Mouse (Mus musculus) inflammation-experienced regulatory T-cells, adult 6 months (primary cell): Measurements from ENCODE around the gene 4932414N04Rik. TPM values are rescaled to one million over a fixed set of nuclear protein-coding genes. Genes with fewer than 3 reads are reported as not detected.
A peak's percentile ranks its signal among the peaks of the same experiment; 100 is the strongest.
"Not testable (repeated sequence)": the region's sequence is repeated elsewhere in the genome, so short reads cannot be mapped to it uniquely, and the experiment has no call there.

Source experiments
- ATAC-seq: one replicate; pipeline ENCODE4 v1.8.0; 2017
- polyA plus RNA-seq, 3 experiments: library from polyadenylated mRNA; unstranded; fragments of 100-300 nt; shearing (Covaris generic); gene quantifications; one replicate each; pipeline ENCODE4 v1.2.1; 2017

The 4932414N04Rik gene
- polyA plus RNA-seq, result not detected

DNA sequence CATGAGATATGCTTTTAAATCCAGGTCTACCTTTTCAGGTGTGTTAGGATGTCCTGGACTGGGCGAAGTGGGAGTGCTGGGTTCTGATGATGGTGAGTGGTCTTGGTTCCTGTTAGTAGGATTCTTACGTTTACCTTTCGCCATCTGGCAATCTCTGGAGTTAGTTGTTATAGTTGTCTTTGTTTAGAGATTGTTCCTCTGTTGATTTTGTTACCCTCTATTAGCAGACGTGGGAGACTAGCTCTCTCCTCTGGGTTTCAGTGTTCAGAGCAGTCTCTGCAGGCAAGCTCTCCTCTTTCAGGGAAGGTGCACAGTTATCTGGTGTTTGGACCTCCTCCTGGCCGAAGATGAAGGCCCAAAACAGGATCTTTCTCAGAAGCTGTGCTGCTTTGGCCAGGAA is at the start of gene 4932414N04Rik:
TSS of gene 4932414N04Rik (plus strand) at position 301 of the 400 bp plus-strand sequence.
- not testable (repeated sequence) for ATAC-seq

DNA sequence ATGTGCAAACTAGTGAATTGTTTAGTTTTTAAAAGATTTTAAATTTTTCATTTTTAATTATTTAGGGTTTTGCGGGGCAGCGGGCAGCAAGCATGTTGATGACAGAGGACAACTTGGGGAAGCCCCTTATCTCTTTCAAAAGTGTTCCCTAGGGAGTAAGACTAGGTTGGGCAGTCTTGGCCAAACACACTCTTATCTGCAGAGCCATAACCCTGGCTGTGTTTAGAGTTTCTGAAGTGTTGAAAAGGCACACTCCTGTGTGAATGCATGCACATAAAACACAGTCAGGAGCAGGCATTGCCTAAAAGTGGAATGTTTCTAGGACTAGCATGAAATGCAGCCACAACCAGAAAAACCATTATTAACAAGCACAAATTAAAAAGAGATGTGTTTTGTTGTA is 75.9 kb downstream of the 4932414N04Rik start:
- ATAC-seq, result no peak

DNA sequence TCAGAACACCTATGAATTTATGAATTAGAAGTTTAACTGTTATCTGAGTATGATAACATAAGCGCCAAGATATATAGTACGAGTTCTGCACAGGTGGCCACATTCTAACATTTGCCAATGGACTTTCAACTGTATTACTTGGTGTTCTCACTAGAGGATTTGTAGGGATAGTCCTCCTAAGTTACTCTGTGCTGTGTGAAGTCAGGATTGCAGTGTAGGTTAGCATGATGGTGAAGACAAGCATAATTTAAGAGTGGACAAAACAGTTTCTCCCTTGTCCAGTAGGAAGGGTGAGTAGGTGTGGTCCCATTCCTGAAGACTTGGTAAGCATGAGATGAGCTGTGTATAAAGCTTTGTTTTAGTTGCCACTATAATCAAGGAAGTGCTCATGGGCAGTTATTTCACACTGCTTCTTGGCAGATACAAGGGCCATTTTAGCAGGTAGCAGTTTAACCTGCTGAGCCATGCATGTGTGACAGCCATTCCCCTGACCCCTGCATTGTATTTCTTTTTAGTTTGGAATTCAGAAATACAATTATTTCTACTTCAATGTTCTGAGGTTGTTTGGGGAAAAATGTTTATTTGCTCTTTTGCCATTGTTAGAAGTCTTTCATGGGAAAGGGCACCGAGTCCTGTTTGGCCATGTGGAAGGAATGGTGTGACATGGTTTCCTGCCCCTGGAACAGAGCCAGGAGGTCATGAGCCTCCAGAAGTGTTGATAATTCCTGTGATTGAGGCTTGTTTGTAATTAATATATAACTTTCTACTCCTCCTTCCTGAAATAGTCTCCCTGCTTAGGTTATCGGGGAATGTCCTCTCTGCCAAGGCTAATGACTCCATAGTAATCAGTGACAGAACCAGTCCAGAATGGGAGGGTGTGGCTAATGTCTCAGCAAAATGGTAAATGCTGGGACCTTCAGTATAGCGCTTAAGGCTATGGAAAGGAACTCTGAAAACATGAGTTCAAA is 83.8 kb downstream of the 4932414N04Rik start:
- no peak for ATAC-seq

DNA sequence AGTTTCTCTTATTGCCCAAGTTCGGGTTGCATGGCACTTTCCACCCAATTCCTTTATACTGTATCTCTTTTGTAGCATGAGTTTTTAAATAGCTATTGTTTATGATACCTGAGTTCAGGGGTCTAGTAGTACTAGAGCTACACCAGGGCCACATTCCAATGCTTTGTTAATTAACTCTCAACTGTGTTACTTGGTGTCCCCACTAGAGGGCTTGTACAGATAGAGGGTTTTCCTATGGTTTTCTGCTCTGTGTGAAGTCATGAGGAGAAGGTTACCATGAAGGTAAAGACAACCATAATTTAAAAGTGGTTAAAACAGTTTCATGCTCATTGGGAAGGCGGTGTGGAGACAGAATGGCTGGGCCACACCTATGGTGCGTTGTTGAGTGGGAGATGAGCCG is 88.3 kb downstream of the 4932414N04Rik start:
- no peak for ATAC-seq

GRCm38 (mm10) chr2:68756179-68756578 is 99.9 kb downstream of the 4932414N04Rik start:
- no peak for ATAC-seq

- ATAC-seq, result no peak
These were observed 100.5 kb downstream of the 4932414N04Rik start for GRCm38 (mm10) chr2:68756793-68757192.

DNA sequence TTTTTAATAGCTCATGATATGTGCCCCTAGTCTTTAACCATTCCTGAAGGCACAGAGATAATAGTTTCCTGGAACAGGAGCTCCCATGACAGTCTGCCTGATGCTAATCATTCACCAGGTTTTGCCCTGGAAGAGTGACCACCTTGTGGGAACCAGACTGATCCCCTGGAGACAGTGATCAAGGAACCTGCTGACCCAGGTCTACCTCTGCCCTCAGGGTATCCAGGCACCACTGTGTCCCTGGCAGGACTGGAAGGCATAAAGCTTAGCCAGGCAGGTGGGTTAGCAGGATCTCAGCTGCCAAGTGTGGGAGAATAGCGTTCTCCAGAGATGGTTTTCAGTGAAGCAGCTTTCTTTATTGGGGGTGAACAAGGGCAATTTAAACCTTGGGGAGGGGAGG is 109.1 kb downstream of the 4932414N04Rik start:
- ATAC-seq, result no peak

GRCm38 (mm10) chr2:68767186-68767890 is 111.1 kb downstream of the 4932414N04Rik start:
- no peak for ATAC-seq

GRCm38 (mm10) chr2:68782268-68783132 is 126.2 kb downstream of the 4932414N04Rik start:
- peak; percentile 79 for ATAC-seq

- ATAC-seq, result not testable (repeated sequence)
These were observed 127.4 kb downstream of the 4932414N04Rik start for GRCm38 (mm10) chr2:68783664-68784063.

DNA sequence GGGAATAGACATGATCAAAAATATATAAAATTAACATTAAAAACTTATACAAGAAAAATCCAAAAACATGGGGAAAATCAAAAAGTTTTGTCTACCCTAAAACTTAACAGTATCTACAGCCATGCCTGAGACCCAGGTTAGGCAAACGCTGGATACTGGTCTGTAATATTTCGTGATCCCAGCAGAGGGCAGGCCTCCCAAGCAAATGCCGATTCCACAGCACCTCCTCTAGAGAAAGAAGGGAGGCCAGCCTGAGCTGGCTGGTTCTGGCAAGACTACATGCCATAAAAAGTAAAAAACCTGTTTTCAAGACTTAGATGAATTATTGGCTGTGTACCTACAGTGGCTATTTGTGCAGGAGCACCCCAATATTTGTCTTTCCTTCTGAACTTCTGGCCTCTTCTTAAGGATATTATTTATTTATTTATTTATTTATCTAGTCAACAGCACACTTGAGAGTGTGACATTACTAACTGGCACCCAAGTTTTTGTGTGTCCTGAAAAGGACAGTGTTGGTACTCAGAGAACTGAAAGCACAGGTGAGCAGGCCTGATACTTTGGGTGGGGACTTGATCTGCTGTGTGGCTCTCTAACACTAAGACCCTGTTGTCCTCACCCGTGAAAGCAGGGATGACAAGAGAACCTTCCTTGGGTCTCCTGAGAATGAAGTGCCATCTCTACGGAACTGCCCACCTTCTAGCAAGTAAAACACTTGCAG is 128.6 kb downstream of the 4932414N04Rik start:
- ATAC-seq, result peak; percentile 69

- no peak for ATAC-seq
These were observed 130.9 kb downstream of the 4932414N04Rik start for GRCm38 (mm10) chr2:68787161-68787675.

DNA sequence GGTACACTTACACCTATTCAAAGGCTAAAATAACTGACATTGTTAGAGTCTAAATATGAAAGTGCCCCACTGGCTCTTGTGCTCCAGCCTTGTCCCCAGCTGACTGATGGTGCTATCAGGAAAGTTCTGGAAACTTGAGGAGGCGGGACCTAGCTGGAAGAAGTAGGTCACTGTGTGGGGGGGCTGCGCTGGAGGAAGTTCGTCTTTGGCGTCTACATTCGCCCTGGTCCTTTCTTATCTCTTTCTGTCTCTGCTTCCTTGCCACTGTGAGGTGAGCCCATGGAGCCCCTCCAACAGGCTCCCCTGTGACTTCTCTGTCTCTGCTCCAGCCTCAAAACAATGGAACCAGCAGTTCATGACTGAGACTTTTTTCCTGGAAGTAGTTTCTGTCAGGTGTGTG is 136.0 kb downstream of the 4932414N04Rik start:
- no peak for ATAC-seq

DNA sequence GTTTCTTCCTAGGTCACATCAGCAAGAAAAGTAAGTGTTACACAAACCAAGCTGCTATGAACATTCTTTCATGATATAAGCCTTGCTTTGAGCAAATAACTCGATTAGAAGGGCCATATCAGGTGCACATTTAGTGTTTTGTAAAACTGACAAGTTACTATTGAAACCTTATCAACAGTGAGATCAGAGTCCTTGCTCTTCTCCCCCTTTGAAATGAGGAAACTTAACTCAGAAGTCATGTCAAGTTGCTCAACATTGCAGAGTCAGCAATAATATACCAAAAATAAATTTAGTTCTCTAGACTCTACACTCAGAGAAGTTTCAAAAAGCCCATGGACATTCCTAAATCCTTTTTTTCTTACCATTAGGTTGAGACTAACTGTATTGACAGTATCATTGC is 137.2 kb downstream of the 4932414N04Rik start:
- no peak for ATAC-seq

DNA sequence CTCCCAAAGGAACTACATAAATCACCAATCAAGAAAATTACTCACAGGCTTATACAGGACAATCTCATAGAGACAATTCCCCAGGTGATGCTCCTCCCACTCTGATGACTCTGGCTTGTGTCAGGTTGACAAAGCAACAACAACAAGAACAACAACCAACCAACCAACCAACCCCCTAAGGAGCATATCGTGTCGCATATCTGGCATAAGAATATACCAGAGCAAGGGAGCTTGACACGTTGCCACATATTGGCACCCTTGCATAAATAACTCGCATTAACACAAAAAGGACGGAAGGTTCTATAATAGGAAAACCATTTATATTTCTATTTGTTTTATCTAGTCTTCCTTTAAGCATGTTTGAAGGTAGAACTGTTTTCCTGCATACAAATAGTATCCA is 137.9 kb downstream of the 4932414N04Rik start:
- no peak for ATAC-seq

GRCm38 (mm10) chr2:68794616-68795015 is 138.3 kb downstream of the 4932414N04Rik start:
- no peak for ATAC-seq

DNA sequence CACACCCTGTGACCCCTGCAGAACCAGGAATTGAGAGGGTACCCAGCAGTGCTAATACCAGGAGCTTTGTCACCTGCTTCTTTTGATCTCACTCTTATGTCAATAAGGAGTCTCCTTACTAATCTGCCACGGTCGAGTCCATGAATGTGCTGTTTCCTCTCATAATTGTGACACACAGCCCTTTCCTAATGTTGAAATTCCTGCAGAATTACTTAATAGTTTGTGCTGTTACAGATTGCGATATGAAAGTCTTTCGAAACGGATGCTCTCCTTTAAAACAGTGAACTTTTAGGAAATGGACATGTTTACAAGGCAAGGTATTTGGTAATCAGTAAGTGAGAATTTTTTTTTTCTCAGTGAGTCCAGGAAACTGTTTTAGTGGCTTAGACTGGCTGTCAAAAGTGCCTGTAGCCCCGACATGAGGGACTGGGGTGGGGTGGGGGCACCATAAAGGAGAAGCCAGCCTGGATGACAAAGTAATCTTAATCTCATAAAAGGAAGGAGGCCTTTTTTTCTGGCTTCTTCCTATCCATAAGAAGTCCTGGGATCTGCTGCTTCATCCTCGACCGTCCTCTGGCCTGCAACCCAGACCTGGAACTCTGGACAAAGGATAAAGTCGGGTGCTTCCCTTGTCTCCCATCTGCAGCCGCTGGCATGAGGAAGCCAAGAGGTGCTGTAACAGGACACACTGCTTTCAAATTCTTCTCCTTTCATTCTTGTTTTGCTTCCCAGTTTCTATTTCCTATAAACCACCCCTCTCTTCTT is 139.9 kb downstream of the 4932414N04Rik start:
- no peak for ATAC-seq

- no peak for ATAC-seq
These were observed 140.8 kb downstream of the 4932414N04Rik start for GRCm38 (mm10) chr2:68797106-68797505.
